Mouse (Mus musculus) embryonic facial prominence, embryonic 13.5 days (tissue): ENCODE results near the gene Dmap1. TPM values are rescaled to one million over a fixed set of nuclear protein-coding genes. Genes with fewer than 3 reads are reported as not detected.

Source experiments
- ATAC-seq: fragments of 200-750 bp; cut with Nextera tagmentation; 2 replicates; pipeline ENCODE4 v1.8.0; 2017; ENCODE audit warnings: low read depth; ENCODE audit not compliant: insufficient number of reproducible peaks, insufficient read depth, low FRiP score, low TSS enrichment
- H3K27ac ChIP-seq: fragments of 300-500 bp; sonication (generic); 2 replicates; pipeline ENCODE4 v1.5.1; 2015; ENCODE audit warnings: moderate library complexity, mild to moderate bottlenecking, inconsistent platforms
- H3K27me3 ChIP-seq: fragments of 300-500 bp; sonication (generic); 2 replicates; pipeline ENCODE4 v1.6.1; 2015; ENCODE audit warnings: mild to moderate bottlenecking, inconsistent platforms
- H3K36me3 ChIP-seq: fragments of 300-500 bp; sonication (generic); 2 replicates; pipeline ENCODE4 v1.6.1; 2015; ENCODE audit warnings: mild to moderate bottlenecking, inconsistent platforms
- H3K4me1 ChIP-seq: fragments of 300-500 bp; sonication (generic); 2 replicates; pipeline ENCODE4 v1.6.1; 2015; ENCODE audit warnings: inconsistent platforms
- H3K4me2 ChIP-seq: fragments of 300-500 bp; sonication (generic); 2 replicates; pipeline ENCODE4 v1.6.1; 2015; ENCODE audit warnings: moderate library complexity, mild to moderate bottlenecking, inconsistent platforms
- H3K4me3 ChIP-seq: fragments of 300-500 bp; sonication (generic); 2 replicates; pipeline ENCODE4 v1.5.1; 2015; ENCODE audit warnings: mild to moderate bottlenecking, inconsistent platforms
- H3K9ac ChIP-seq: fragments of 300-500 bp; sonication (generic); 2 replicates; pipeline ENCODE4 v1.6.1; 2015; ENCODE audit warnings: mild to moderate bottlenecking, inconsistent platforms
- H3K9me3 ChIP-seq: fragments of 300-500 bp; sonication (generic); 2 replicates; pipeline ENCODE4 v1.6.1; 2016; ENCODE audit warnings: inconsistent platforms
- whole genome bisulfite sequencing: fragments of 180-500 bp; shearing (Covaris S2); methylation state at CpG from one replicate; pipeline ENCODE4 v1.1.7; 2015; ENCODE audit warnings: mixed read lengths; 5-methylcytosine and 5-hydroxymethylcytosine counted together
- polyA plus RNA-seq: library from polyadenylated mRNA; unstranded; fragments of >200 nt; fragmentation: Nextera tagmentation; extraction: Ambion mirVana; gene quantifications from 2 replicates; pipeline ENCODE4 v1.2.1, GENCODE M21; 2015

Gene Dmap1
- polyA plus RNA-seq, 1 experiment from 2014 or later = 77.1 TPM

- no peak for ATAC-seq
- H3K4me2 ChIP-seq = no peak overlapping the region
- H3K9ac ChIP-seq = no peak overlapping the region
- H3K4me3 ChIP-seq = no peak overlapping the region
- no peak overlapping the region for H3K27ac ChIP-seq
- H3K4me1 ChIP-seq = peaks cover 50% of the 10 kb centered on the region
- 34% methylated on average over 9 of the region's 9 CpGs for WGBS
- H3K9me3 ChIP-seq = no peaks in the 10 kb centered on the region
- no peaks in the 10 kb centered on the region for H3K27me3 ChIP-seq
- peaks cover 15% of the 10 kb centered on the region for H3K36me3 ChIP-seq
Measured at GRCm38 (mm10) chr4:117654703-117655499, 27.2 kb downstream of the Dmap1 start.

- no peak overlapping the region for H3K4me2 ChIP-seq
- peaks cover 50% of the 10 kb centered on the region for H3K4me1 ChIP-seq
- no peak overlapping the region for H3K4me3 ChIP-seq
- H3K27ac ChIP-seq = no peak overlapping the region
- no peaks in the 10 kb centered on the region for H3K9me3 ChIP-seq
- no peak for ATAC-seq
- peaks cover 20% of the 10 kb centered on the region for H3K36me3 ChIP-seq
- no peaks in the 10 kb centered on the region for H3K27me3 ChIP-seq
- WGBS = 23% methylated on average over 10 of the region's 10 CpGs
- peak overlapping the region; percentile 17; the same call in 1 of the 2 replicates for H3K9ac ChIP-seq
Measured at GRCm38 (mm10) chr4:117654016-117654702, 27.9 kb downstream of the Dmap1 start.

GRCm38 (mm10) chr4:117652727-117653126 lies 29.3 kb downstream of the Dmap1 start:
- Histone ChIP-seq H3K9ac (no peak overlapping the region), H3K36me3 (peaks cover 31% of the 10 kb centered on the region), H3K9me3 (no peaks in the 10 kb centered on the region), H3K4me3 (no peak overlapping the region), H3K27me3 (no peaks in the 10 kb centered on the region), H3K4me1 (peaks cover 35% of the 10 kb centered on the region), H3K27ac (no peak overlapping the region), H3K4me2 (no peak overlapping the region)
- no peak for ATAC-seq
- WGBS = 61% methylated on average over 5 of the region's 5 CpGs

- H3K4me1 ChIP-seq = peaks cover 28% of the 10 kb centered on the region
Measured at GRCm38 (mm10) chr4:117651626-117652101, 30.4 kb downstream of the Dmap1 start.

DNA sequence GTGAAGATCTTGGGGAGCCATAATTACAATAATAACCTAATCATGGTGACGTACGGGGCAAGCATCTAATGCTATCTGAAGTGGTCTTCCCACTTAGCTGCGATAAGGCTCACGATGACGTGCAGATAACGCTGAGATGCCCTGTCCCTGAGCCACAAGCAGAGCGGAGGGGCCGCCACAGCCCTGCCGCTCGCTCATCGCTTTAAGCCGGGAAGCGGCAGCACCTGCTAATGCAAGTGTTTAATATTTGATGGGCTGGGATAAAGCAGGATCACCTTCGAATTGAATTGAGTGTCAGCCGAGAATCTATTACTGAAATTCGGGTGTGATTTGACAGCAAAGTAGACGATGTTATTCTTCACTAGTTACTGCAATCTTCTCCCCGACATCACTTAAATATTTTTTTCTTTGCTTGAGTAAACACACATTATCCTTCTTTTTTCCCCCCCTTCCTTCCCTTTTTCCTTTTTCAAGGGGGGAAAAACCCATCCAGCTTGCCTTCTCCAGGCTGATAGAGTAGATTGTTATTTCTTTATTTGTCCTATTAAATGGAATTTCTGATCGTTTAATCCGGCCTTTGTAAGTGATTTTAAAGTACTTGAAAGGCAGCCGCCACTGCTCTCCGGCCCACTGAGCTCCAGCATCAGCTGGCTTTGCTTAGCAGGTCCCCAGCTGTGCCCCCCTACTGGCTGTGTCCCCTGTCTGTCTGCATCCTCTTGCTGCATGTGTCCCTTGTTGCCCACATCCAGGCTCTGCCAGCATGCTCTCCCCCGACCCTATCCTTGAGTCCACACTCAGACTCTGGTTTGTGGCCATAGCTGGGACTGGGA lies 34.9 kb downstream of the Dmap1 start:
- no peak overlapping the region; the same call in 1 of the 2 replicates for H3K27ac ChIP-seq
- no peak for ATAC-seq
- no peak overlapping the region for H3K4me2 ChIP-seq

More at GRCm38 (mm10) chr4:117651626-117652101, 30.4 kb downstream of the Dmap1 start:
- Histone ChIP-seq H3K9ac (no peak overlapping the region), H3K4me2 (no peak overlapping the region), H3K27ac (no peak overlapping the region), H3K9me3 (no peaks in the 10 kb centered on the region), H3K36me3 (peaks cover 31% of the 10 kb centered on the region), H3K27me3 (no peaks in the 10 kb centered on the region), H3K4me3 (no peak overlapping the region)
- no peak for ATAC-seq
- 28% methylated on average over 8 of the region's 8 CpGs for WGBS

DNA sequence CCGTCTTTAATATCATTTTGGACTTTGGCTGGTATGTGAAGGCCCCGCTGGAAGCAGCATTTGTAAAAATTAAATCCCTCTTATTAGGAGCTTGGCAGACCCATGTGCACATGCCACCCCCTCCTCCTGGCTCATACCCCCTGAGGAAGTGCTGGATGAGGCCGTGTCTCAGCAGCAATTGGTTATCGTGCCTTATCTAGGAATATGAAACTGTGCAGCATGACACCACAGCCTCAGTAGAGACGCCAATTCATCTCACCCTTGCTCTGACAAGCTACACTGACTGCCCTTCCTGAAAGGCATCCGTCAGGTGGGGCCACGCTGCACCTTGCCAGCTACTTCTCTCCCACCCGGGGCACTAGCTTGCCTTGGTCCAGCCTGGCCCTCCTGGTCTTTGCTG lies 35.6 kb downstream of the Dmap1 start:
- Histone ChIP-seq H3K9ac (no peak overlapping the region), H3K9me3 (no peaks in the 10 kb centered on the region), H3K27ac (no peak overlapping the region; the same call in 1 of the 2 replicates), H3K4me2 (no peak overlapping the region), H3K27me3 (no peaks in the 10 kb centered on the region), H3K36me3 (peaks cover 39% of the 10 kb centered on the region), H3K4me1 (peaks cover 16% of the 10 kb centered on the region), H3K4me3 (no peak overlapping the region)
- no peak for ATAC-seq
- WGBS = 71% methylated on average over 8 of the region's 8 CpGs

More for the DNA sequence above, 34.9 kb downstream of the Dmap1 start:
- H3K4me1 ChIP-seq = peaks cover 16% of the 10 kb centered on the region
- H3K27me3 ChIP-seq = no peaks in the 10 kb centered on the region
- 63% methylated on average over 23 of the region's 23 CpGs for whole genome bisulfite sequencing
- H3K4me3 ChIP-seq = no peak overlapping the region
- H3K9me3 ChIP-seq = no peaks in the 10 kb centered on the region
- H3K36me3 ChIP-seq = peaks cover 41% of the 10 kb centered on the region
- no peak overlapping the region for H3K9ac ChIP-seq

DNA sequence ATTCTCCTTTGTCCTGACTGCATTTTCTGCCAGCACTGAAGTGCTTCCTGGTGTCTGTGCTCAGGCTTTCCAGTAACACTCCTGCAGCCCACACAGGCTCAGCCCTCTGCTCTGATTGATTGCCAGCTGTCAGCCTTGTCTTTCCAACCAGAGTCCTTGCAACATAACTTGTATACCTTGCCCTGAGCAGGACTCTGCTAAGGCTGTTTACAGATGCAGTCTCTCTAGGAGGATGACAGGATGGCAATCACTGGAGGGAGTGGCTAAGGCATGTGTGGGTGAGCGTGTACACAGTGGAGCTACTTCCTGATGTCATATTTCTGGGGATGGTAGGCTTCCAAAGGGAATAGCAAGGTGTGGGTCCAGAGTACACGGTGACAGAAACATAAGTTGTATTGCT lies 36.2 kb downstream of the Dmap1 start:
- H3K9ac ChIP-seq = no peak overlapping the region
- H3K4me3 ChIP-seq = no peak overlapping the region
- no peak for ATAC-seq
- 72% methylated on average over 2 of the region's 2 CpGs for WGBS
- H3K4me2 ChIP-seq = no peak overlapping the region
- peaks cover 18% of the 10 kb centered on the region for H3K4me1 ChIP-seq
- no peak overlapping the region for H3K27ac ChIP-seq
- H3K9me3 ChIP-seq = no peaks in the 10 kb centered on the region
- H3K27me3 ChIP-seq = no peaks in the 10 kb centered on the region
- peaks cover 44% of the 10 kb centered on the region for H3K36me3 ChIP-seq

DNA sequence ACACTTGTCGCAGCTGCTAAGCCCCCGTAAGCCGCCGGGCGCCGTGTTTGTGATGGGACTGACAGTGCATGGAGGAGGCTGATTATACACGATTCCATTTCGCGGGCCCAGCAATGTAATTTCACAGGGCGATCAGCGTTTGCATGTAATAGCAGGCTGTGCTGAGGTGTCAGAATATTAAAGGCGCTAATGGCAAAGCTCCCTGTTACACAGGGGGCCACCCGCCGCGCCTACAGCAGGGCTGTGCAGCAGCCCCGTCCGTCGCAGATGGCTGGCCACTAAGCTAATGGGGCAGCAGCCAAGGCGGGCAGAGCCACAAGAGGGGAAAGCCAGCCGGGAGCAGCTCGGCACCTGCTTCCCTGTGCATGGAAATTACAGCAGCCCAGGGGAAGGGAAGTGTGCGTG lies 37.0 kb downstream of the Dmap1 start:
- Histone ChIP-seq H3K36me3 (peaks cover 46% of the 10 kb centered on the region), H3K9ac (no peak overlapping the region), H3K27ac (no peak overlapping the region), H3K27me3 (no peaks in the 10 kb centered on the region), H3K4me2 (no peak overlapping the region), H3K4me1 (peaks cover 18% of the 10 kb centered on the region), H3K4me3 (no peak overlapping the region), H3K9me3 (no peaks in the 10 kb centered on the region)
- WGBS = 65% methylated on average over 22 of the region's 22 CpGs
- ATAC-seq = no peak

DNA sequence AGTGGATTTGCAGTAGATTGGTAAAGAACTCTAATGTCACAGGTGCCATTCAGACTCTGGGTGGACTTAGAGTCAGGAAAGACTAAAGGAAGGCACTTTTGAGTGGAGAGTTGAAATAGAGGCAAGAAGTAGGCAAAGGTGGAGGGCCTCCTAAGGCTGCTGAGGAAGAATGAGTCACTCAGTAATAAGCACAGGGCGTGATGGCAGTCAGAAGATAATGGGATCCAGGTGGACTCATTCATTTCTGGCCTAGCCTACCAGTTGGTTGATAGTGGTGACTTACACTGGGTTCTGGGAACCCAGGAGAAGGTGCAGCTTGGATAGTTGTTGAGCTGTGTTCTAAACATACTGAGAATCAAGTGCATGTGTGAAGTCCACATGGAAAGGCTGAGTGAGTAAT lies 40.3 kb downstream of the Dmap1 start:
- Histone ChIP-seq H3K4me2 (no peak overlapping the region), H3K27me3 (no peaks in the 10 kb centered on the region), H3K36me3 (peaks cover 29% of the 10 kb centered on the region), H3K9me3 (no peaks in the 10 kb centered on the region), H3K4me1 (peaks cover 16% of the 10 kb centered on the region), H3K27ac (no peak overlapping the region), H3K9ac (no peak overlapping the region), H3K4me3 (no peak overlapping the region)
- ATAC-seq = no peak
- whole genome bisulfite sequencing = 60% methylated on average over 1 of the region's 1 CpGs

GRCm38 (mm10) chr4:117640925-117641703 lies 41.0 kb downstream of the Dmap1 start:
- peaks cover 9% of the 10 kb centered on the region; the same call in 1 of the 2 replicates for H3K4me1 ChIP-seq
- ATAC-seq = no peak
- peaks cover 28% of the 10 kb centered on the region for H3K36me3 ChIP-seq
- no peak overlapping the region for H3K4me2 ChIP-seq
- no peaks in the 10 kb centered on the region for H3K9me3 ChIP-seq
- 95% methylated on average over 1 of the region's 1 CpGs for whole genome bisulfite sequencing
- H3K27me3 ChIP-seq = no peaks in the 10 kb centered on the region
- H3K27ac ChIP-seq = no peak overlapping the region
- no peak overlapping the region for H3K4me3 ChIP-seq
- no peak overlapping the region for H3K9ac ChIP-seq
